Mouse (Mus musculus) testis, adult 2 months (tissue): ENCODE data around the gene Rxra. TPM values are rescaled to one million over a fixed set of nuclear protein-coding genes. Genes with fewer than 3 reads are reported as not detected.

Experiments
- H3K27ac ChIP-seq: fragments of 200-500 bp; 2 replicates; pipeline ENCODE4 v1.5.1; 2012; ENCODE audit warnings: low read depth, low read length; ENCODE audit not compliant: control insufficient read depth, insufficient read depth
- H3K27me3 ChIP-seq: fragments of 200-500 bp; 2 replicates; pipeline ENCODE4 v1.6.1; 2012; ENCODE audit warnings: mild to moderate bottlenecking, low read length, moderate library complexity; ENCODE audit not compliant: control insufficient read depth, insufficient read depth
- H3K36me3 ChIP-seq: fragments of 200-500 bp; 2 replicates; pipeline ENCODE4 v1.6.1; 2012; ENCODE audit warnings: mild to moderate bottlenecking, low read length; ENCODE audit not compliant: control insufficient read depth, insufficient read depth
- H3K4me1 ChIP-seq: fragments of 200-500 bp; 2 replicates; pipeline ENCODE4 v1.6.1; 2012; ENCODE audit warnings: low read length; ENCODE audit not compliant: control insufficient read depth, insufficient read depth
- H3K4me3 ChIP-seq: fragments of 200-500 bp; 2 replicates; pipeline ENCODE4 v1.5.1; 2012; ENCODE audit warnings: low read depth, mild to moderate bottlenecking, low read length, moderate library complexity, mixed read lengths; ENCODE audit not compliant: control insufficient read depth
- CTCF ChIP-seq: fragments of 200-500 bp; IDR thresholded peaks from 2 replicates; pipeline ENCODE4 v1.5.1; 2012; ENCODE audit warnings: low read depth, mild to moderate bottlenecking, inconsistent platforms, low read length, moderate library complexity; ENCODE audit not compliant: control insufficient read depth, insufficient read depth, insufficient replicate concordance
- POLR2A ChIP-seq: fragments of 200-500 bp; IDR thresholded peaks from 2 replicates; pipeline ENCODE4 v1.6.1; 2012; ENCODE audit warnings: low read depth, mild to moderate bottlenecking, inconsistent platforms, low read length, moderate library complexity; ENCODE audit not compliant: control insufficient read depth
- polyA plus RNA-seq: library from polyadenylated mRNA; depleted of rRNA; stranded (reverse); fragments of >200 nt; gene quantifications from 2 replicates; pipeline ENCODE4 v1.2.3, GENCODE M21; 2012

Gene Rxra
- polyA plus RNA-seq, 1 experiment, result 54.3 TPM

DNA sequence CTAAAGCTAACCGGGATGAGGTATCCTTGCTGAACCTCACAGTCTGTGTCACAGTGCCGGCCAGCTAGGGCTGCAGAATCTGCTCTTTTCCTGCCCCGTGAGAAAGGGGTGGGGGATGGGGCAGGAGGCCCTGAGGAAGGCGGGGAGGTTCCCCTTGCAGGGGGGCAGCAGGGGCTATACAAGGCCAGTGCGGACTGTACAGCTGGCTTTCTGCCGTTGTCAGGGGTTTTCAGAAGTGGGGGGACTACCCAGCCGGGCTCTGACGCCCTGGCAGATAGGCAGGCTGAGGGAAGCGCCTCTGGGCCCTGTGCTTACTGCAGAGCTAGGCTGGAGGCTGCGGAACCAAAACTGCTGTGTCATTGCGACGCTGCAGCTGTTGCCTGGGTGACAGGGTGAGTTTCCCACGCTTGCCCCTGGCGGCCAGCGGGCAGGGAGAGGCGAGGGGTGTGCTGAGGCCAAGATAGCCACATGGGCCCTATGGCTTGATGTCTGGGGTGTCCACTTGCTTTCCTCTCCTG, 63.9 kb downstream of the Rxra start:
- Histone ChIP-seq H3K27me3 (no peaks in the 10 kb centered on the region), H3K4me3 (no peak overlapping the region), H3K27ac (no peak overlapping the region), H3K36me3 (no peaks in the 10 kb centered on the region), H3K4me1 (peaks cover 2% of the 10 kb centered on the region; the same call in 1 of the 2 replicates)
- TF ChIP-seq POLR2A, result no peak
- TF ChIP-seq CTCF, result no peak; the same call in 1 of the 2 replicates

DNA sequence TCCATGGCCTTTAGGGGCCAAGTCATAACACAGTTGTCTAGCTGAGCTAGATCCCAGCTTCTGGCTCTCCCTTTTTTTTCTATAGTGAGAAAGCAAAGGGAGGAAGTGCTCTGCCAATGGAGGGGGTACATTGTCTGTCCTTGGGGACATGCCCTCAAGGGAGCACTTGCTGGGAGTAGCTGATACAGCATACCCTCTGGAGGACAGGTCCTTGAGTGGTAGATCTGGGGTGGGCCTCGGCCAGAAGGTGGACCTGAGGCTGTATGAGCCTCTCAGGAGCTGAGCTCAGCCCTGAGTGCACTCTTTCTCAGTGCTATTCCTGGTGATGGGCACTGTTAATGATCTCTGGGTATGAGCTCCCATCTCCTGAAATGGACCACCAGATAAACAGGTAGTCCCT, 66.9 kb downstream of the Rxra start:
- Histone ChIP-seq H3K27me3 (no peaks in the 10 kb centered on the region), H3K27ac (no peak overlapping the region), H3K36me3 (no peaks in the 10 kb centered on the region), H3K4me1 (peaks cover 2% of the 10 kb centered on the region), H3K4me3 (no peak overlapping the region)
- TF ChIP-seq CTCF, result no peak

DNA sequence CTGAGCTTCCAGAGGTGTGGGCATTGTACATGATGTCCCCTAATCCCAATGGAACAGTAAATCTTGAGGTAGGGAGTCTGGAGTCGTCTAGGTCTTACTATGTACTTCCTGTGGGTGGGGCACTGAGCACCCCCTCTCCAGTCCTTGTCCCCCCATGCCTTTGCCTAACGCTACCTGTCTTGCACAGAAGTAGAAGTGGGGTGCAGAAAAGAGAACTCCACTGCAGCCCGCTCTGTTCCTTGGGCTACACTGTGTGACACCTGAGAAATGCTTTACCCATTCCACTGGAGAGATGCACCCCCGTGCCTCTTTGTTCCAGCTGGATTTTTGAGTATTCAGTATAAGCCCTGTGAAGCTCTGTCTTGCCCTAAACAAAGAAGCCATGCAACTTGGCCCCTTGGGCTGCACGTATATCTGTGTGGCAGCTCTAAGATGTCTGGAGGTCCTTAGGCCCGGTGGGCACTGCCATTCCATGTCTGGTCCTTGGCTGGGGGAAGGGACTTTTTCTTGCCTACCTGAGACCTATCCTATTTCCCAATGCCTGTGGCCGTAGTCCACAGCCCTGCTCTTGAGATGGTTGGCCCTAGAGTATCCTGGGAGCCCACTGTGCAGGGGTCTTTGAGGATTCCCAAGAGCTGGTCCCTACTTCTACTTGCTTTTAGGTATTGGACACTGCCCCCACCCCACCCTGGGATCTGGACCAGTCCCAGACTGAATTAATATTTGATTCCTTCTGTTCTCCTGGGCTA, 67.8 kb downstream of the Rxra start:
- Histone ChIP-seq H3K36me3 (no peaks in the 10 kb centered on the region), H3K4me3 (no peak overlapping the region), H3K27ac (no peak overlapping the region), H3K27me3 (no peaks in the 10 kb centered on the region), H3K4me1 (peaks cover 2% of the 10 kb centered on the region)
- TF ChIP-seq CTCF (no peak), POLR2A (no peak)

DNA sequence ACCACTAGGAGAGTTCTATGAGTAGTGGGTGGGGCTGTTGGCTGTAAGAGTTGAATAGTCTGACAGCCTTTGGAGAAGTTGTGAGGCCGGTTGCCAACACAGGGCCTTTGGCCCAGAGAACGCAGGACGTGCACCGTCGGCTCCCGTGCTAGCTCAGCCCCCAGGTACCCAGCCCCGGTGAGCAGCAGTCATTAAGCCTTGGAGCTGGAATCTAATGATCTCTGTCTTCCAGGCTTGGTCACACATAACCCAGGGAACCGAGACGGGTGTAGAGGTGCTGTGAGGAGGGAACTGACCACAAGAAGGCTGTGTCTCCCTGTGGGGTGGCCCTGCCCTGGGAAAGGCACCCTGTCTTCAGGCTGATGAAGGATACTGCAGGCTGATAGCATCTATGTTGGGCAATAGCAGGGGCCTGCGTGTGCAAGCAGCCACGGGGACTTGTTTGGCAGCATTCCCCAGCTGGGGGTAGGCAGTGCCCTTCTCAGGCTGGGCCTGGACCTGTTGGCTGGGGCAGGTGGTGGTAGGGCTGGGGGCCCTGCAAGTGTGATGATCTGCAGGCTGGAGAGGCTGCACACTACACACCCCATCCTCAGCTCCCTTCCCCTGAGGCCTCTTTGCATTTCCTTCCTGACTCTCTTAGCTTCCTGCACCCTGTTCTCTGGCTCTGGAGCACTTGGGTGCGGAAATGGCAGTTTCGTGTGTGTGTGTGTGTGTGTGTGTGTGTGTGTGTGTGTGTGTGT, 68.5 kb downstream of the Rxra start:
- H3K4me3 ChIP-seq, result no peak overlapping the region
- H3K4me1 ChIP-seq, result peaks cover 2% of the 10 kb centered on the region
- peak overlapping the region; percentile 34; the same call in 1 of the 2 replicates for H3K27ac ChIP-seq
- no peaks in the 10 kb centered on the region for H3K36me3 ChIP-seq
- H3K27me3 ChIP-seq, result no peaks in the 10 kb centered on the region
- TF ChIP-seq CTCF (no peak), POLR2A (no peak)

DNA sequence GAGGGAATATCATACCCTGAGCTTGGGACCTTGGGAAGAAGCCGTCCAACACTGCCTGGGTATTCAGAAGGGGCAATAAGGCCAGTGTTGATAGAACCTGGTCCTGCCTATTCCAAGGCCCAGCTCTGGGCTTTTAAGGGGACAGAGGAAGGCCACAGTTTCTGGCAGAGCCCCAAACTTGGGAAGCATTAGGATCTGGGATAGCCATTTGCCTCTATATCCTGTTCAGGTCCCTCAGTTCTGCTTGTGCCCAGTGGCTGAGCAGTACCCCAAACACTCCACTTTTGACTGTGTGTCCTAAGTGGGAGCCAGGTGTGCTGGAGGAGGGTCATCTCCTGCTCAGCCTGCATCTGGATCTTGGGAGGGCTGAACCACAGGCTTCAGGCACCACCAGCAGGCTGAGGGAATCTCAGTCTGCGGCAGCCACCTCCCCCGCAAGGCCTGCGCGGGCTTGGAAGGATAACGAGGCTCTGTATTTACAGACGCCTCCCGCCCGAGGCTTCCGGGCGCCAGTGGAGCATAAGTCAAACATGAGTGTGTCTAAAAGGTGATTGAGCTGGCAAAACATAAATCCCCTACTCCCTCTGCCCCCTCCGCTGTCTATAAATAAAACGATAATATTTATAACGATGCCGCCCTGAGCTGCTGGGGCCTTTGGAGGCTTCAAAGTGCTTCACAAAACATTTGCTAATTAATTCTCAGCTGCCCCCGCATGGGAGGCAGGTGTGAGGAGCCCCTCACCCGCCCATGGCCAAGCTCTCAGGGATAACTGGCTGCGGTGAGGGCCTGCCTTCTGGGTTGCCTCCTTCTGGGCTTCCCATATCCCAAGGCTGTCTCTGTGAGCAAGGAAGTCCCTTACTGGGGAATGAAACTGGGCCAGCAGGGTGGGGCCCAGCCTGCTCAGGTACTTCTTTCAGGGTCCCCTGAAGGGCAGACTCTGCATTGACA, 69.7 kb downstream of the Rxra start:
- no peak for TF ChIP-seq POLR2A
- TF ChIP-seq CTCF, result no peak
- Histone ChIP-seq H3K27me3 (no peaks in the 10 kb centered on the region), H3K4me3 (no peak overlapping the region), H3K27ac (no peak overlapping the region), H3K36me3 (no peaks in the 10 kb centered on the region), H3K4me1 (no peaks in the 10 kb centered on the region; the same call in none of the 2 replicates)

DNA sequence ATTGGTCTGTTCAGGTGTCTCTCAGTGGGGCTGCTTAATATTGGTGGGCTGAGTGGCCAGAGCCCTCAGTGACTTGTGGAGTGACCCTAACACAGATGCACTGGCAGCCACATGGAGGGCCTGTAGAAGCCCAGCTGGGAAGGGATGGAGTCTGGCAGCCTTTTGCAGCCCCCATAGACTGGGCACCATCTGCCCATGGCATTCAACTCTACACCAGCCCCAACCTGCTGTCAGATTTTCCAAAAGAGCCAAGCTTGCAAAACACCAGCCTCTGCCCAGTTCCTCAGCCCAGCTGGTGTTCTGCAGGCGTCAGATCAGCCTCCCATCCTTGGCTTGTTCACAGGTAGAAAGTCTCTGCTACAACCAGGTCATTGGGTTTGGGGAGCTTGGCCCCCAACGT, 70.6 kb downstream of the Rxra start:
- Histone ChIP-seq H3K4me1 (no peaks in the 10 kb centered on the region; the same call in none of the 2 replicates), H3K27me3 (no peaks in the 10 kb centered on the region), H3K4me3 (no peak overlapping the region), H3K36me3 (no peaks in the 10 kb centered on the region), H3K27ac (no peak overlapping the region)
- no peak for TF ChIP-seq CTCF
- no peak for TF ChIP-seq POLR2A

DNA sequence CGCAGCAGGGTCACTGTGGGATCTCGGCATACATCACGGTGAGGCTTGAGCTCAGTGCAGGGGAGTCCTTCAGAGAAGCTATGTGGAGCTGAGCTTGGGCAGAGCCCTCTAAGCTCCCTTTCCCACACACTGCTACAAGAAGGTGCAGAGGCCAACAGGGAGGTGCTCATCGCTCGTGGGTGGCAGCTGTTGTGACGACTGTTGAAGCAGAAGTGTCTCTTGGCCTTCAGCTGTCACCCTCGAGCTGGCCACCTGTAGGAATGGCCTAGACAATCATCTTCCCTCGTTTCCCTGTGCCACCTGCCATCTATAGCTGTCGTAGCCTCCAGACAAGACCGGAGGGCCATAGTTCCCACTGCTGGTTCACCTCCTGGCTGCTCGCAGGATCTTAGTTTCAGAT, 72.7 kb downstream of the Rxra start:
- TF ChIP-seq CTCF (no peak), POLR2A (no peak)
- Histone ChIP-seq H3K4me3 (no peak overlapping the region), H3K36me3 (no peaks in the 10 kb centered on the region), H3K4me1 (no peaks in the 10 kb centered on the region; the same call in none of the 2 replicates), H3K27ac (no peak overlapping the region), H3K27me3 (no peaks in the 10 kb centered on the region)
